Mouse (Mus musculus) neural tube, postnatal 0 days (tissue): Measurements from ENCODE around the gene Tfcp2l1. TPM values are rescaled to one million over a fixed set of nuclear protein-coding genes. Genes with fewer than 3 reads are reported as not detected.

Source experiments
- polyA plus RNA-seq: library from polyadenylated mRNA; unstranded; fragments of >200 nt; fragmentation: Nextera tagmentation; extraction: Ambion mirVana; gene quantifications from 2 replicates; pipeline ENCODE4 v1.2.1, GENCODE M21; 2015

Gene Tfcp2l1
- polyA plus RNA-seq = 0.47 and 0.70 TPM in 2 replicates

DNA sequence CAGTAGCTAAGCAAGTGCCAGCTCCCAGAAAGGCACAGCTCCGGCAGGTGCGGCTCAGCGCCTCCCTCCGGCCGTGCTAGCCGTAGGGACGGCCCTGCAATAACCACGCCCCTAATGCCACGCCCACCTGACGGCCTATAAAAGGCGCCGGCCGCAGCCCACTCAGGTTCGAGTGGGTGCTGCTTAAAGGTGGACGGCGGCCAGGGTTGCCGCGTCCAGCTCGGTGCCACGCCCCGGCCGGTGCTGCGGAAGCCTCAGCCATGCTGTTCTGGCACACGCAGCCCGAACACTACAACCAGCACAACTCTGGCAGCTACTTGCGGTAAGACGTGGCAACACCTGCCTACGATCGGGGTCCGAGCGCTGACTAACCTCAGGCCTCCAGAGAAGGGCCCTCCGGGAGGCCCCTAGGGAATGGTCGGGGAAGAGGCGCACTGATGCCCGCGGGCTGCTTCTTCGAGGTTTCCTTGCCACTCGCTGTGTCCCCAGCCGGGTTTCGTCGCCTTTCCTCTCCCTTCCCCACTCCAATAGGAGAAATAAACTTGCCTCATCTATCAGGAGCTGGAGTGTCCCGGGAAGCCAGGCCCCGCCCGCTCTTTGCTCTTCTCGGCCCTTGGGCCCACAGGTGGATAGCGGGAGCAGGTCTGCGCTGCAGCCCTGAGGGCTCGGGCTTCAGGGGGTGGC, at the start of gene Tfcp2l1:
Tfcp2l1 (plus strand) TSS at position 165 of the 684 bp plus-strand sequence.

Other genes starting within 250 kb of the Tfcp2l1 start
- gene Clasp1, start 238.9 kb upstream of the Tfcp2l1 start, polyA plus RNA-seq = 59.4 and 61.5 TPM in 2 replicates